Mouse (Mus musculus) c-Kit-negative CD71-positive TER-119-positive erythroid progenitor cells, embryonic 14.5 days (primary cell): ENCODE measurements around the gene Plekhh2.

Experiments used
- DNase-seq: peaks from one replicate; pipeline ENCODE4 v3.0.0-alpha.2; 2013; ENCODE audit warnings: low read depth, low spot score

The Plekhh2 gene

DNA sequence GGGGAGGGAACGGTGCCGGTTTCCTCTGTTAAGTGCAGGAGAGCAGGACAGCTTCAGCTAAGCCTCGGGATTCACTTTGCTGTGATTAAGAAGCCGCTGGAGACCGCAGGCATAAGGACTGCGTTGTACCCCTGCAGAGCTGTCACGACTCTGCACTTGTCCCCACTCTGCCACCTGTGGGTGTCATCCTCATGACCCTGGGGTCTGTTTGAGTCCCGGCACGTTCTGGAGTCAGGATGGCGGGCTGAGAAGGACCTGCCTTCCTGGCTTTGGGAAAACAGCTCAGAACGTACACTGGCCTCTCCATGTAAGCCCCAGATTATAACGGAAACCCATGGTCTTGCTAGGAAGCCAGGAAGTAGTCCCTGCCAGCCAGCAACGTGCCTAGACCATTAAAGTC, 95.3 kb downstream of the Plekhh2 start:
- no peak for DNase-seq

DNA sequence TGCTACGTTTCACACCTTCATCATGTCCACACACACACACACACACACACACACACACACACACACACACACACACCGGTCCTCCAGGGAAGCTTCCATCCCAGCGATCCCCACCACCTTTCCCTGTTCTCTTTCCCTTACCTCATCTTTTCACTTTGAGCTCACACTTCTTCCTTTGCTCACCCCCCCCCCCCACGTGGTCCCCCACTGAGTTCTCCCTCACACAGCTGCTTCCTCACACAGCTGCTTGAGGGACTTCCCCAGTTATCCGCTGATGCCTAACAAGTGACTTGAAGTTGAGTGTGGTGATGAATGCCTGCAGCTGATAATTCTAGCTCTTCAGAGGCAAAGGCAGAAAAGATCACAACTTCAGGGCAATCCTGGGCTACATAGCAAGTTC, 95.9 kb downstream of the Plekhh2 start:
- DNase-seq: no peak

DNA sequence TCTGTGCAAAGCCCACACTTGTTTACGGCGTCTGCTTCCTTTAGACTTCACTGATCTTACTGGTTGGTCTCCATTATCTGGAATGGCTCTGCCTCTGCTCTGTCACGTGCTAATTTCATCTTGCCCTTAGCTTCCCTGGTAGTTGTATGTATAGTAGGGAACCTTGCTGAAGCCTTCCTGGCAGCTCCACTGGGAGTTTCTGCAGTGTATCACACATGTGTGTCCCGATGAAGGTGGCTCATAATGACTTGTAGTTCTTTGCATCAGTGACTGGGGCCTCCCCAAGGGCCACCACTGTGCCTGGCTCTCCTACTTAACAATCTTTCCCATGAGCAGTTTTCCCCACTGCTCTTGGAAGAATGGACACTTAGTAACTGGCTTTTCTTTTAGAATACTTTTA, 96.9 kb downstream of the Plekhh2 start:
- no peak for DNase-seq

DNA sequence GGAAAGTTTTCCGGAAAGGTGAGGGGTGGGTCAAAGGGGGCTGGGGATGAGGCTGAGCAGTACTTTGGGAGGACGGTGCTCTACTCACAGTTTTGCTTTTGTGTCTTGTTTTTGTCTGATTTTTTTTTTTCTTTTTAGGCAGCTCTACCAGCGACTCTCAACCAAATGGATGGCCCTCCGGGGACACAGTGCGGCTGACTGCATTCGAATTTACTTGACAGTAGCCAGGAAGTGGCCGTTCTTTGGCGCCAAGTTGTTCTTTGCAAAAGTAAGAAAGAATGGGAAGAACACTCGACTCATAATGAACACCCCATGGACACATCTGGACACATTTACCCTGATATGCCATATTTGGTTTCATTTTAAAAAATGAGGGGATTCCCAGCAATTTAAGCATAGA, 99.8 kb downstream of the Plekhh2 start:
- no peak for DNase-seq

DNA sequence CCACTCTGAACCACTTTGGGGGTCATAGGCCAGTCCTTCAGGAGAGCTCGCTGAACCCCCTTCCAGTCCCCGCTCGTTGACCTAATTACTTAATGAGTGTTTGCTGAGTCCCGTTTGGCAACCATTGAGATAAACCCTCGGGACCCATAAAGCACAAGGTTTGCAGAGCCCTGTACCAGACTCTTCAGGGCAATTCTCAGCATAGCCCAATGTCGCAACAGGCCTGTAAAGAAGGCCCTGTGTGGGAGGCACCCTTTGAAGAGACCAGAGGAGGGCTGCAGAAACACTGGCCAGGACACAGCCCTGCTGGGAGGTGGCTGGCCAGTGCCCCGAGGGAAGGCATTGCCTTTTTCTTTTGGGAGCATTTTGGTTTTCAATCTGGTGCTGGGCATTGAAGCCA, 100.3 kb downstream of the Plekhh2 start:
- no peak for DNase-seq

DNA sequence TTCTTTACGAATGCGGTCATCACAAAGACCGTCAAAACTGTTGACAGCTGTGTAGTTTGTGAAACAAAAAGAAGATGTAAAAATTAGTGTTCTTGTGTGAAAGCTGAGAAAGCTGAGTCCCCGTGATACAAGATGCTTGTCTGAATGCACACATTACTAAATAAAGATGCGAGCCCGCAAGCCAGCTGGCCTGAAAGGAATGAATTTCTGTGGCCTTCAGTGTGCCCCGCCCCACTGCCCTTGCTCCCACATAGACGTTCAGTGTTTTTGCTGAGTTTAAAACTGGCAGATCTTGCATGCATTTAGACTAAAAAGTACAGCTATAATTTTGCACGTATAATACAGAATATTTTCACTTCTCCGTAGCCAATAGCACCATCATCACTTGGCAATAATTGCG, 104.1 kb downstream of the Plekhh2 start:
- no peak for DNase-seq

DNA sequence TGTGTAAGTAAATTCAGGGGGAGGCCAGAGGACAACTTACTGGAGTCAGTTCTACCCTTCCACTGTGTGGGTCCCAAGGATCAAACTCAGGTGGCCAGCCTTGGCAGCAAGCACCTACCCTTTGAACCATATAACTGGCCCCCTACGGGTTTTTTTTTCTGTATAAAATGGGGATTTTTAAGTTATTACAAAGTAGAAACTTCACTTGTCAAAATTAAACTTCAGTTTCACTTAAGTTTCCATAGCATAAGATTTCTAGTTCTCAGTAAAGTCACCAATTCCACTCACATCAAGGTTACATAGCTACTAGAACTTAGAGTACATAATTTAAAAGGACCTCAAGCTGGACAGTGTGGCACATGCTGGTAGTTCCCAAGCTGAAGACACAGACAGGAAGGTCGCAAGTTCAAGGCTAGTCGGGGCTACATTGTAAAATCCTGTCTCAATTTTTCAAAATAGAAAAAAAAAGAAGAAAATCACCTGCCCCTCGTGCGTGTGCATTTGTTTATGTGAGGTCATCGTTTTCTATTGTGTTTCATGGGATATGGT, 104.9 kb downstream of the Plekhh2 start:
- DNase-seq: no peak

DNA sequence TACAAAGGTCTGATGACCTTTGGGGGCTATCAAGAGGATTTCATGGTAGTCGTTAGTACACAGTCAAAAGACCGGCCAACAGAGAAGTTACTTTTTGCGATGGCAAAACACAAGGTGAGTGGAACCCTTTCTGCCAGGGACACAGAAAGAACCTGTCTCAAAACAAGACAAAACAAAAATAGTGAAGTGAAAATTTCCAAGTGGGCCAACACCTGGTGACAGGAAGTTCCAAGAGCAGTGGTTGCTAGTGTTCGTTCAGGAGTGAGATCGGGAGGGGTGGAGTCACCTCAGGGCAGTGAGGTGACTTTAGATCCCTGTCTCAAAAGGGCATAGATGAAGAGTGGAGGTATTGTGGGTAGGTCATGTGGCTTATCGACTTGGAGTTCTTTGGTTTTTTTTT, 106.3 kb downstream of the Plekhh2 start:
- DNase-seq: no peak

DNA sequence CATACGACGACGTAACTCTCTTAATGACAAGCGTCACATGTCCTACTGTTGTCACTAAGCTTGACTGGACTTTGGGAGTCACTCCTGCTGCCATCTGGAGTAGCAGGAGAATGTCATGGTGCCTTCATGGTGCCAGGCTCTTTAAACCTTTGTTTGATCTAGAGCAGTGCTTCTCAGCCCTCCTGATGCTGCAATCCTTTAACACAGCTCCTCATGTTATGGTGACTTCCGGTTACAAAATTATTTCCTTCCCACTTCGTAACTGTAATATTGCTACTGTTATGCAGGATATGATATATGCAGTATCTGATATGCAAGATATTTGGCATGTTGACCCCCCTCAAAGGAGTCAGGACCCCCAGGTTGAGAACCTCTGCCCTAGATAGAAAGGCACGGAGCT, 107.4 kb downstream of the Plekhh2 start:
- no peak for DNase-seq

DNA sequence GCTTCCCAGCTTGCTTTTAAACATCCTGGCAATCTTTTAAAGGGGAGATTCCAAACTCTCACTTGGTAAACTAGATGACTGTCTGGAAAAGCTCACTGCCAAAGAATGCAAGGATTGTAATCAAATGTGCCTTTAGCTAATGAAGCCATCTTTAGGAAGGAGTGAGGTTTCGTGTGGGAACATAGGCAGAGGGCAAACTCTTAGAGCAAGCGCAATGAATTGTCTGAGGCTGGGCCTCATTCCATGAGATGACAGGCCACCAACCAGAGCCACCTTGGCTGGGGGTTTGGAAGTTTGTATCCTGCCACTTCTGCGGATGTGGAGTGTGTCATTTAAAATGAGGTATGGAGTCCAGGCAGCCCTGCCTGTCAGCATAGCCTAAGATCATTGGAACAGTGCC, 108.4 kb downstream of the Plekhh2 start:
- no peak for DNase-seq

DNA sequence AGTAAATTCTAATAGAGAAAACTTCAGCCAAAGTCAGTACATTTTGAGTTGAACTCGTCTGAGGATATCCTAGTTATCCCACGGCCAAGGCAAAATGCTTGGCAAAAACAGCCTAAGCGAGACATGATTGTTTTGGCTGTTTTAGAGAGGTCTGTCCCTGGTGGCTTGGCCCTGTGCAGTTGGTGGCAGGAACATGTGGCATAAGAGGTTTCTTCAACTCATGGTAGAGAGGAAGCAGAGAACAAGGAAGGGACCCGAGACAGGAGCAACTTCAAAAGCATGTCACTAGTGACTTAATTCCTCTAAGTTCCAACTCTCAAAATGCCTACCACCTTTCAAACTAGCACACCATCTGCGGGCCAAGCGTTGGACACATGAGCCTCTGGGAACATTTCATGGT, 108.9 kb downstream of the Plekhh2 start:
- no peak for DNase-seq

DNA sequence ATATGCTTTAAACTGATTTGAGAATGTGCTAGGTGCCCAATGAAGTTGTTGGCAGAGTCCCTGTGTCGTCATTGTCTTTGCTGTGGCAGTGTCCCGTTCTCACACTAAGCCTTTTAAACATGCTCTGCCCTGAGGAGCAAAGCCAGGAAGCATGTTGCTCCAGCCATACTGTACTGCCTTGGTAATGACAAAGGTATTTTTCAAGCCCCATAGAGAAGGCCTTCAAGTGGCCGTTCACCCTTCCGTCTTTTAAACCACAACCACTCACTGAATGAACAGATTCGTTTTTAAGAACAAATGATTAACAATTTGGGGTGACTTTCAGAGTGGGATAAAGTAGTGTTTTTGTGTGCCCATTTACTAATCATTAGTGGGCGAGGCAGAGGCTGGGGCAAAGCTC, 109.5 kb downstream of the Plekhh2 start:
- DNase-seq: no peak

DNA sequence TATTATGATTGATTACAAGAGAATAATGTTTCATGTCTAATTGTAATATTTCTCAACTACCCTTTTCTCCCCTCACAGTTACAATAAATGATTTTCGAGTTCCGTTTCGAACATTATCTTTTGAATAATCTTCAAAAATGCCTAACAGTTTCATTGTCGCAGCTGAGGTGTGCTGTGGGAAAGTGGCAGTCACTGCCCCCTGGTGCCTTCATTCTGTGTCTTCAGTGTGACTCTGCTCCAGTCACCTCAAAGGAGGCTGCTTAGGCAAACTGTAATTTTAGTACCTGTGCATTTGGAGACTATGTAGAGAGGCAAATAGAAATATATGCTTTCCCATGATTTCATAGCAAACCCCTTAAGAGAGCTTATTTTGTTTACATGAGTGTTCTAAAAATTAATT, 110.3 kb downstream of the Plekhh2 start:
- DNase-seq: no peak

DNA sequence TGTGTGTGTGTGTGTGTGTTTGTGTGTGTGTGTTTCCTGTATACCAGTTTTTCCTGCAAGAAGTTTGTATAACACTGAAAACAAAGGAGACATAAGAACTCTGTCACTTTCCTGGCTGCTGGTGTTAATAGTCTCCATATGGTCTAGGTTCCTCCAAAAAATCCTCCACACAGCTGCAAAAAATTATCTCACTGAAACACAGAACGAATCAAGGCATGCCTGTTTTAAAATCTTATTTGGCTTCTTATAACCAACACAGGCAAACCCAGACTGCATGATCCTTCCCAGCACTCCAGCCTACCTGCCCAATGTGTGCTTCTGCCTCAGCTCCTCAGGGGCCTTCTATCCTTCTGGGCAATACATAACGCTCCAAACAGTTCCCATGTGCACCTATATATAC, 111.2 kb downstream of the Plekhh2 start:
- no peak for DNase-seq

DNA sequence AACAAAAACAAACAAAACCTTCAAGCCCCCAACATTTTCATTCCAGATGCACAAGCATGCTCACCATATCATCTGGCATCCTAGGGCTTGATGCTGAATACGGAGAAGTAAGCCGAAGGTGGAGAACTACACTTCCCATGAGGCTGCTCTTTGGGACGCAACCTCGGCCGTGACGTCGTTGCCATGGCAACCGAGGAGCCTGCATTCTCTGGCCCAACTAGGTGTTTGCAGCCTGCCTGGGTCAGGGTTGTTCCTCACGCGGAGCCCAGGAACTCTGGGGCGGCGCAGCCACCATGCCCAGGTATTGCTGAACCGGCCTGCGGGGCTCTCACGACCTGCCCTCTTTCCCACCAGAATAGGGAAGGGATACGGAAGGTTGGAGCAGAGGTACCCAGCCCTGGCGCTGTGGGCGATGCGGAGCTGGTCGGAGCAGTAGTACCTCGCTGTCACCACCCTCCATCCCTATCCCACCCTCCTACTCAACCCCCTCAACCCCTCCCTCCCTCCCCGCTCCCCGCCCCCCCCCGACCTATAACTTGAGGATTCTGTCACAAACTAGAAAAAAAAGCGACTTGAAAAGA, 114.7 kb downstream of the Plekhh2 start, which contains the start of gene Dync2li1:
TSS of gene Dync2li1 (plus strand) at position 221 of the 581 bp plus-strand sequence.
- peak; percentile 6 for DNase-seq

DNA sequence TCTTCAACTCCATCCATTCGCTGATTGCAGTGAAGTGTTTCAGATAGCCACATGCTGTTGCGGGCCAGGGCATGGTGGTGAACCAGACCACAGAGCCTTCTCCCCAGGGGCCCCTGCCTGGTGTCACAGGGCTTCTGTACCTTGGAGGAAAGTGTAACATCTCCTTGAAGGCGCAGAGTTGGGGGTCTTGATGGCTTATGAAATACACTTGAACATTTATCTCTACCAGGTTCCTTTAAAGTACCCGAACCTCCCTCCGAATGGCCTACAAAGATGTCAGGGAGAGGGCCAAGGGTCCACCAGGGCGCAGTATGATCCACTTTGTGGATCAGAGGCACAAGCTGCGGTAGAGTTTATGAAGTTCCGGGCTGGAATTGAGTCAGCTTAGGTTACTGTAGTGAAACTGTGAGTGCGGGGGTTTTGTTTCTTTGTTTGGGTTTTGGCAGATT, 115.2 kb downstream of the Plekhh2 start:
- no peak for DNase-seq

DNA sequence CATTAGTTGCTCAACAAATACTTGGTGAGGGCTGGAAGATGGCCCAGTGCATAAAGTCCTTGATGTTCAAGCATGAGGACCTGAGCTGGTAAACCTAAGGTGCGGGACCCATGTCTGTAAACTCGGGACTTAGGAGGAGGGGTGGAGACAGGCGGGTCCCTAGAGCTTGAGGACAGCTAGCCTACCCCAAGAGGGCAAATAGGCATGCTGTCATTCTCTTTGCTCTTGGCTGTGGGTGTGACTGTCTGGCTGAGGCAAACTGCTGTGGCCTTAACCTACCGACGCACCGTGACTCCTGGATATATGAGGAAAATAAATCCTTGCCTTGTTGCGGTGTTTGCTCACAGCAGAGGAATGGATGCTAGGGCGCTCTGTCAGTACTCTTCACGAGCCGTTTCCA, 116.0 kb downstream of the Plekhh2 start:
- DNase-seq: no peak

DNA sequence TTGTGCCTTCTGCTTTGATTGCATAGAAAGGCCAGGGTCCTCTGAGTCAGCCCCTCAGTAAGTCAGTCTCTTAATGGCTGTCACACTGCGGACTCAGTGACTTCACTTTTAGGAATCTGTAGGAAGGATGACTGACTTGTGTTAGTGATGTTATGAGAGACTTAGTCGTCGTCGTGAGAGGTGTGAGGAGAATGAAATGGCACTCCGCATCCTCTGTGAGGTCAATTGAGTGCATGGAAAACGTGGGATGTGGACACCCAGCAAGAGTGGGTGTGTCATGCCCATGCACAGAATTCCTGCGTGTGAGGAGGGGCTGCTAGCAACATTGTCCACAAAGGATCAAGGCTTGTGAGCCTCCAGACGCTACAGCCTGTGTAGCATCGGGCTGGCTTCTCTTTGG, 116.9 kb downstream of the Plekhh2 start:
- DNase-seq: no peak

DNA sequence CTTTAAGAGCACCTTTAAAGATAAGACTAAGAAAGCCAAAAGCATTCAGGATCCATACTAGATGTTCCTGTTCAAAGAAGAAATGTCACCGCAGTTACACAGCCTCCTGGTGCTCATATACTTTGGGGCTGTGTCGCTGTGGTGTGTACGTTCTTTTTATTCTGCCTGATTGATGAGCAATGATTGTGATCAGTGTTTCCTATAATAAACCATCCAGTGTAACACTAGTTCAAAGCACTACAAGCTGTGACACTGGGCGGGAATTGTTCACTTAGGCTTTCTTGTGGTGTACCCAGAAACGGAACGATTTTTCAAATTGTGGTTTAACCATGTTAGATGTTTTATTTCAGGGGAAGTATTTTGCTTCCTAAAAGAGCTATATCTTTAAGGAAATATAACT, 120.1 kb downstream of the Plekhh2 start:
- DNase-seq: no peak

DNA sequence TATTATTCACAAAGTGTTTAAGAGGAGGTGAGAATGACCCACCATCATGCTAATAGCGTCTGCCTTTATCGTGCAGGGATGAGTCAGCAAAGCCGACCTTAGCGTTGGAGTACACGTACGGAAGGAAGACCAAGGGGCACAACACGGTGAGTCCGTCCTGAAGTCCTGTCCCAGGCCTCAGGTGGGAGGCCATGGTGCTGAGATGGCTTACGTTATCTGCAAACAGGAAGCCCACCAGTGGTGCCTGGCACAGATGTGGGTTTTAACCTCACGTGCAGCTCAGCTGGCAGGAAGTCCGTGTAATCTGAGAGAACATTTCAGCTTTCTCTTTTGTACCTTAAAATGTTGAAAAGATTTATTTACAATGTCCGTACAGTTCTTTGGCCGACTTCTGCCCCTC, 121.7 kb downstream of the Plekhh2 start:
- DNase-seq: no peak

DNA sequence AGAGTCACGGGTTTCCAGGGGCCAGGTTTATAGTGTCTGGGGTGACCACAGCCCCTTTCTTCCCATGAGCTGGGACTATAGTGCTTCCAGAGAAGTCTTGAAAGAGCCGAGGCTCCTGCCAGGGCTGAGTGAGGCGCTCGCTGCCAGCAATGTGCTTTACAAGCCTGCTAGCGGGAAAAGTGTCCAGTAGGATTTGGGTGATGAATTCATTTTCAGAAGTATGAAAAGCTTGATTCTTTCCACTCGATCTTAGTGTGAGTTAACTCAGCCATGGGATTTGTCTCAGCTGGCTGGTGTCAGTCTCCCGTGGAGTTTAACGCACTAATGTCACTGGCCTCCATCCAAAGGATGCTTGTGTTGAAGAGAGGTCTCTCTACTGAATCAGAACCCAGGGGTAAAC, 124.6 kb downstream of the Plekhh2 start:
- DNase-seq: no peak

DNA sequence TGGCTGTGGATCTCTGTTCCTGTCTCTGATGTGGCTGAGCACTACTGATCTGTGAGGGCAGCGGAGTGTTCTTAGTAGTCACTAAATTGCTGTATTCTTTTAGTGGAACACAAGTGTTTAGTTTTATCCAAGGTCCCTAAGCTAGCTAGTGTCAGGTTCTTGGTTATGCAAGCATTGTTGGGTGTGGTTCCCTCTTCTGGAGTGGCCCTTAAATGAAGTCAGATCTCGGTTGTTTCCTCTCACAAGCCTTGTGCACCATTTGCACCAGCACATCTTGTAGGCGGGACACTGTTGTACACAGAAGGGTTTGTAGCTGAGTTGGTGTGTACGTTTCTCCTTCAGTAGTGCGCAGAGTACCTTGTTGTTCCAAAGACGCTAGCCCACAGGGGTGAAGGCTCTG, 126.3 kb downstream of the Plekhh2 start:
- DNase-seq: no peak

DNA sequence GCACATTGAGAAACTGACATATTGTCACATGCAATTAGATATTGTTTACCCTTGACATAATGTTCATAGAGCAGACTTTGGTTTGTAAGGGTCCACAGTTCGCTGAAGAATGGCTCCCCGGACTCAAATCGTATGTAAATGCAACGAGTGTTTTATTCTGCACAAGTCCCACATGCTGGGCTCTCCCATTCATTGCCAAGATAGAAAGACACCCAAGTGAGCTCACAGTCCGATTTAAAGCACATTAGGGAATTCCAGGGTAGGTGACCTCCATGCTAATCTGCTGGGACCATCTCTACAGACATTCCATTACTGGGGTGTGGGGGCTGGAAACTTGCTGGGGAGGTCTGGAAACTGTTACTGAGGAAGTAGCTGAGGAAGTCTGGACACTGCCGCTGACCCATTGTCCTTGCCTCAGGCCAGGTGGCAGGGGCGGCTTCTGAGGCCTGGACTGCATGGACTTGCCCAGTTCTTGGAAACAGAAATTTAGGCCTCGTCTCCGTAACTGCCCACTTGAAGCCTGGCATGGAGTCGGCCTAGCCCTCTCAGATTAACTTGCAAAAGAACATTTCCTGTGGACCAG, 128.2 kb downstream of the Plekhh2 start:
- DNase-seq: no peak

DNA sequence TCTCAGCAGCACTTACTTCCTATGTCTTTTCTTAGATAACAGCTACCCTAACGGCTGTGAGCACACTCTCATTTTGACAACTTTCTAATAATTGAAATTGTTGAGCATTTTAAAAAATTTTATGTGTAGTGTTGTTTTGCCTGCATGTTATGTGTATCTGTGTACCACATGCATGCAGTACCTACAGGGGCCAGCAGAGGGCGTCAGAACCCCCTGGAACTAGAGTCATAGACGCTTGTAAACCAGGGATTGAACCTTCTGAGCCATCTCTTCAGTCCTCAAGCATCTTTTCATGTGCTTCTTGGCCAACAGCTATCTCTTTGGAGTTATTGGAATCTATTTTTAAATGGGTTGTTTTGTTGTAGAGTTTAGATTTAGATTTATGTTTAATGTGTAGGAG, 130.2 kb downstream of the Plekhh2 start:
- peak; percentile 32 for DNase-seq
